Mouse (Mus musculus): Measurements from ENCODE around the gene Hspb1. TPM values are rescaled to one million over a fixed set of nuclear protein-coding genes. Genes with fewer than 3 reads are reported as not detected.

The Hspb1 gene
- total RNA-seq (2023; ENCODE audit: inconsistent age) = 1.4 to 5.8 TPM (median 3.1 TPM) in 4 replicates

GRCm38 (mm10) chr5:135887675-135888102 lies at the start of gene Hspb1:
Hspb1 (plus strand) TSS chr5:135887919.

DNA sequence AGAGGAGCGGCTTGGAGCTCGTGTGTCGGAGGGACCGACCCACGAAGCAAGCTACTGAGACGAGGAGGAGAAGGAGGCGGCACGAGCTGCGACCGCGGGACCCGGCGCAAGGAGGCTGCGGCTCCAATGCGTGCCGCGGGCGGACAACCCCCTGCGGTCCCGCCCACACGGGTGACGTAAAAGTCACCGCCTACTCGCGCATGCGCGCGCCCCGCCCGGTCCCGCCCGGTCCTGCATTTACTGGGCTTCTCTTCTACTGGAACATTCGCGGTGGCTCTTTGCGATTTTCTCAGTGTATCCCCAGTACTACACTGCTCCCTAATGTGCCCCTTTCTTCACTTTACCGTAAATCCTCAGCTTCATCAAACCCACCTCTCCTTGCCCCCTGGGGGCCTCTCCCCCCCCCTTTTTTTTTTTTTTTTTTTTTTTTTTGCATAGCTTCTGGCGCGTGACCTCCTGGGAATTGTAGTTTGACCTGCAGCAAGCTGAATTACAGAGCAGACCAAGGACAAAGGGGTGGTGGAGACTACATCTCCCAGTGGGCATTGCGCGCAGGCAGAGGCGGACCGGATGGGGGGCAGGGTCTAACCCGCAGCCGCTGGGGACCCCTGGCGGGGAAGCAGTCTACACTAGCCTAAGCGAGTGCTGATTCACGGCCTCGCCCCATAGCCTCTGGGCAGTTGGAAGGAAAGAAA lies 46.9 kb downstream of the Hspb1 start, which contains the start of gene Ywhag:
Ywhag (minus strand) TSS at position 136 of the 695 bp plus-strand sequence.

Other genes with a start within 250 kb of the Hspb1 start
- gene Por, start 217.9 kb upstream of the Hspb1 start, total RNA-seq (2023; ENCODE audit: inconsistent age) = 40.6 to 44.1 TPM (median 43.3 TPM) in 4 replicates
- gene Tmem120a, start 143.5 kb upstream of the Hspb1 start, total RNA-seq (2023; ENCODE audit: inconsistent age) = 10.8 to 16.8 TPM (median 15.2 TPM) in 4 replicates
- 0.42 TPM in 1 of 4 replicates, not detected in the others for gene Styxl1, start 109.5 kb upstream of the Hspb1 start, total RNA-seq (2023; ENCODE audit: inconsistent age)
- gene Mdh2, start 109.4 kb upstream of the Hspb1 start, total RNA-seq (2023; ENCODE audit: inconsistent age) = 140 to 166 TPM (median 157 TPM) in 4 replicates
- gene Srrm3, start 81.0 kb upstream of the Hspb1 start, total RNA-seq (2023; ENCODE audit: inconsistent age) = not detected in 4 replicates
- gene Ywhag, start 46.7 kb downstream of the Hspb1 start, total RNA-seq (2023; ENCODE audit: inconsistent age) = 75.8 to 90.5 TPM (median 86.6 TPM) in 4 replicates
- gene Ssc4d, start 86.6 kb downstream of the Hspb1 start, total RNA-seq (2023; ENCODE audit: inconsistent age) = 0.58 to 1.0 TPM (median 0.72 TPM) in 3 of 4 replicates, not detected in the other
- gene Zp3, start 92.2 kb downstream of the Hspb1 start, total RNA-seq (2023; ENCODE audit: inconsistent age) = not detected in 4 replicates
- 32.4 to 36.4 TPM (median 34.3 TPM) in 4 replicates for gene Dtx2, start 106.9 kb downstream of the Hspb1 start, total RNA-seq (2023; ENCODE audit: inconsistent age)
- 0.29 to 0.83 TPM (median 0.63 TPM) in 4 replicates for gene Upk3b, start 150.6 kb downstream of the Hspb1 start, total RNA-seq (2023; ENCODE audit: inconsistent age)
- not detected in 4 replicates for gene Upk3bl, start 166.6 kb downstream of the Hspb1 start, total RNA-seq (2023; ENCODE audit: inconsistent age)
- 14.2 to 20.5 TPM (median 19.1 TPM) in 4 replicates for gene Rasa4, start 196.0 kb downstream of the Hspb1 start, total RNA-seq (2023; ENCODE audit: inconsistent age)
- 57.3 to 80.7 TPM (median 72.8 TPM) in 4 replicates for gene Polr2j, start 228.7 kb downstream of the Hspb1 start, total RNA-seq (2023; ENCODE audit: inconsistent age)
- 27.3 to 31.5 TPM (median 29.4 TPM) in 4 replicates for gene Lrwd1, start 248.2 kb downstream of the Hspb1 start, total RNA-seq (2023; ENCODE audit: inconsistent age)
- gene Alkbh4, start 248.2 kb downstream of the Hspb1 start, total RNA-seq (2023; ENCODE audit: inconsistent age) = 12.0 to 14.7 TPM (median 12.5 TPM) in 4 replicates

Data from B cell, adult (primary cell).